Mouse (Mus musculus) heart, adult 11 months (tissue): ENCODE data around the gene BC003965.
A peak's percentile ranks its signal among the peaks of the same experiment; 100 is the strongest.

Experiments
- DNase-seq: peaks from one replicate; pipeline ENCODE4 v3.0.0; 2022

The BC003965 gene

DNA sequence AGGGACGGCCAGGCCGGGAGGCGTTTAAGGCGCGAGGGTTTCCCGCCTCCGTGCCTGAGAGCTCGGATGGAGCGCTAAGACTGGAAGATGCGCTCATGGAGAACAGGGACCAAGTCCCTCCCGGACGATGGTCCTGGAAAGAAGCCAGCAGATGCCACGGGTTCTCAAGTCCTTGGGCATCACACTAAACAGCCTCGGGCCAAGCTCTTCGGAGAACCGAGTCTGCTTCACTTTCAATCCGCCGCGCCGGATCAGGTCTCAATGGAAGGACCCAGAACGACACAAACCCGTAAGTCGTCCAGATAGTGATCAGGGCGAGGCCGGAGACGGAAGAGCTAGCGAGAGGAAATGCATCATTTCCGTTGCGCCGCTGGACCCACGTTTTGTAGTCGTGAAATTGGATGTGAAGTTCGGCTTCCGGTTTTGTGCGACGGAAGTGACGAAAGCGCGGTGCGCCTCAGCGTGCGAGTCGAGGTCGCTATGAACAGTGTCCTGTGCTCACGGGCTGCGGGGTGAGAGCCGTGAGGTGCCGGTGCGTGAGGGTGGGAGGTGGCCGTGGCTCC is at the start of gene BC003965:
BC003965 (plus strand) TSS at position 426 of the 563 bp plus-strand sequence.
- peak; percentile 99 for DNase-seq

GRCm38 (mm10) chr17:25135622-25136021 is 48.7 kb upstream of the BC003965 start:
- DNase-seq, result no peak

GRCm38 (mm10) chr17:25138803-25139202 is 45.6 kb upstream of the BC003965 start:
- DNase-seq, result no peak

- DNase-seq, result no peak
Observed at GRCm38 (mm10) chr17:25139960-25140359, 44.4 kb upstream of the BC003965 start.

DNA sequence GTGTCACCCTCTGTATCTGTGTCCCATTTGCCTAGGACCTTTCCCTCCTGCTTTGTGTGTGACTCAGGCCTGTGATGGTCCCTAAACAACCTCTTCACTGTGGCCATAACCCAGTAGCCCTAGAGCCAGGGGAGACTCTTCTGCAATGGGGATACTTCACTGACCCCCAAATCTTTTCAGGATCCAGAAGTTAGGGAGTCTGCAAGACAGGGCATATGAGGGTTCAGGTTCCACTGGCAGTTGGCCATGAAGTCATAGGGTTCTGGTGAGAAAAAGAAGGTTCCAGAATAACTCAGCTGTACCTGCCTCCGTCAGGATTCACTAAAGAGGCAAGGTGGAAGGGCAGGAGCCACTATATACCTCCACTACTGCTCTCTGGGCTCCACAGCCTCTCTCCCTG is 22.2 kb upstream of the BC003965 start, which contains the start of gene Ccdc154:
Ccdc154 (plus strand) TSS at position 301 of the 400 bp plus-strand sequence.
- DNase-seq, result no peak

DNA sequence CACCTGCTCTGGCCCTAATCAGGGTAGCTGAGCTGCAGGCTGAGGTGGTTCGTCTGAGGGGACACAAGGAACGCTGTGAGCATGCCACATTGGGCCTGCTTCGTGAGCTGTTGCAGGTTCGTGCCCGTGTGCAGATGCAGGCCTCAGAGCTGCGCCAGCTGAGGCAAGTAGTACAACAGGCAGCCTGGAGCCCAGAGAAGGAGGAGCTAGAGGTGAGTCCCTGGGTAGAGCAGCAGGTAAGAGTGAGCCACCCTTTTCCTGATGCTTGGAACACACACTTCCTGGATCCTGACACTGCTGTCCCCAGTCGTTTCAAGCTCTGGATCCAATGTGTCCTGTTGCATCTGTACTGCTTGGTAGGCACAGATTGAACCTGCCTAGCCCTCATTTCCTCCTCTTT is 21.0 kb upstream of the BC003965 start:
- DNase-seq, result no peak

GRCm38 (mm10) chr17:25164770-25165169 is 19.6 kb upstream of the BC003965 start:
- DNase-seq, result no peak

GRCm38 (mm10) chr17:25165970-25166671 is 18.2 kb upstream of the BC003965 start:
- no peak for DNase-seq

GRCm38 (mm10) chr17:25169706-25170105 is 14.6 kb upstream of the BC003965 start:
- DNase-seq, result no peak

GRCm38 (mm10) chr17:25172558-25172957 is 11.8 kb upstream of the BC003965 start:
- no peak for DNase-seq

- DNase-seq, result no peak
Observed at GRCm38 (mm10) chr17:25175411-25175810, 8.9 kb upstream of the BC003965 start, which contains the start of gene Gm38655. Gene Gm38655 (minus strand): TSS chr17:25175471.

GRCm38 (mm10) chr17:25183232-25183631 is 1.1 kb upstream of the BC003965 start:
- no peak for DNase-seq

- no peak for DNase-seq
Observed at GRCm38 (mm10) chr17:25184961-25185360, 607 bp downstream of the BC003965 start.

DNA sequence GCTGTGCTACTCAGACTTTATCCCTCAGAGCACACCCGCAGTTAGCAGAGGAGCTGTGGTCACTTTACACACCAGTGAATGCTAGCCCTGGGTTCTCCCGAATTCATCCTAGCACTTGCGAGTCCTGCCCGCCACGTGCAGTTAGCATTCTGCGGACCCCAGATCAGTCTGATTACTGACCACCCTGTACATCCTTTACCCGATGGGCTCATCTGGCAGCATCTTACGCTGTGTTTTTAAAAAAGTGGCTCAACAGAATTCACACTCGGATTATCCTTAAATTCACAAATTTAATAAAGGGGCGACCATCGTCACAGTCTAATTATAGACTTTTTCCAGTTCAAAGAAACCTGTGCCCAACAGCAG is 3.4 kb downstream of the BC003965 start:
- DNase-seq, result no peak

DNA sequence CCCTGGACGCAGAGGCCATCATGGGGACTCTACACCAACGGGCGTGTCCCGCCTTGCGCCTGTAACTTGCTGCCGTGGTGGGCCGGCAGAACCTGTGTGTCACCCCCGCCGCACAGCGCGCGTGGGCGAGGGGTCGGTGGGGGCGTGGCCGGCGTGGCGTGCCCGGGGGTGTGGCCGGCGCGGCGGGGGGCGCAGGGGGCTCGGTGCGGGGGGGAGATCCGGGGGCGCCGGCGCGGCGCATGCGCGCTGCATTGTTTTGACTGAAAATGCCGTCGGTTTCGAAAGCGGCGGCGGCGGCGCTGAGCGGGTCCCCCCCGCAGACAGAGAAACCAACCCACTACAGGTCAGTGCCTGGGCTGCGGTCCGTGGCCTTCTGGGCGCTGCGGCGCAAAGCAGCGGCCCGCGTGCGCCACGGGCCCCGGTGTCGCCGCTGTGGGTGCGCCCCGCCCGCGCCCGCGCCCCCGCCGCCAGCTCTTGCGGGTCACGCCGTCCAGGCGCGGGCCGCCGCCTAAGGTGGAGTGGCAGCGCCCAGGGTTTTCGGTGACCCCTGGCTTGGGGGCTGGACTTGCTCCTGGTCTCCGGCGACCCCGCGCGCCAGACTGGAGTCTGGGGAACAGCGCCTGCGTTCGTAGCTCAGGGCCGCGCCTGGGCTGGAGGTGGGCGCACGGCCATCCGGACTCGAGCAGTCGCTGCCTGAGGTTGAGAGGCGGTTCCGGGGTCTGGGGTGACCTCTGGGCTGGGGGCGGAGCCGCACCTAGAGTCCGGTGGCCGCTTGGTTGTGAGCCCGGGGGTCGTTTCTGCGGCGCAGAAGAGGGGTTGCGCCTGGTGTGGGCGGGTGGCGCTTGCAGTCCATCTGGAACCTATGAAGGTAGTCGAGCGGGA is 4.0 kb downstream of the BC003965 start, which contains the start of gene Unkl:
Unkl (plus strand) TSS at position 248 of the 882 bp plus-strand sequence.
- DNase-seq, result peak; percentile 98

- peak; percentile 91 for DNase-seq
Observed at GRCm38 (mm10) chr17:25189091-25189490, 4.7 kb downstream of the BC003965 start.

DNA sequence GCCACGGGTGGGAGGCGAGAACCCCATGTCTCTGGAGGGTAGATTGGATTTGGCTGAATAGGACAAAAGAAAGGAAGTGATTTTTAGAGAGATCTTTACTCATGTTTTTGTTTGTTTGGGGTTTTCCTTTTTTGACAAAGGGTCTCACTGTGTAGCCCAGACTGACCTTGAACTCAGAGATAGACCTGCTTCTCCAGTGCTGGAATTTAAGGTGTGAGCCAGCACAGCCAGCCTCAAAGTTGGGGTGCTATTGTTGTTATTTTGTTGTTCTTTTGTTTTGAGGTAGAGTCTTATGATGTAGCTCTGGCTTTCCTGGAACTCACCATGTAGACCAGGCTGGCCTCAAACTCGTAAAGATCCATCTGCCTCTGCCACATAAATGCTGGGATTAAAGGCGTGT is 18.0 kb downstream of the BC003965 start:
- no peak for DNase-seq

- no peak for DNase-seq
Observed at GRCm38 (mm10) chr17:25210006-25210405, 25.7 kb downstream of the BC003965 start.

DNA sequence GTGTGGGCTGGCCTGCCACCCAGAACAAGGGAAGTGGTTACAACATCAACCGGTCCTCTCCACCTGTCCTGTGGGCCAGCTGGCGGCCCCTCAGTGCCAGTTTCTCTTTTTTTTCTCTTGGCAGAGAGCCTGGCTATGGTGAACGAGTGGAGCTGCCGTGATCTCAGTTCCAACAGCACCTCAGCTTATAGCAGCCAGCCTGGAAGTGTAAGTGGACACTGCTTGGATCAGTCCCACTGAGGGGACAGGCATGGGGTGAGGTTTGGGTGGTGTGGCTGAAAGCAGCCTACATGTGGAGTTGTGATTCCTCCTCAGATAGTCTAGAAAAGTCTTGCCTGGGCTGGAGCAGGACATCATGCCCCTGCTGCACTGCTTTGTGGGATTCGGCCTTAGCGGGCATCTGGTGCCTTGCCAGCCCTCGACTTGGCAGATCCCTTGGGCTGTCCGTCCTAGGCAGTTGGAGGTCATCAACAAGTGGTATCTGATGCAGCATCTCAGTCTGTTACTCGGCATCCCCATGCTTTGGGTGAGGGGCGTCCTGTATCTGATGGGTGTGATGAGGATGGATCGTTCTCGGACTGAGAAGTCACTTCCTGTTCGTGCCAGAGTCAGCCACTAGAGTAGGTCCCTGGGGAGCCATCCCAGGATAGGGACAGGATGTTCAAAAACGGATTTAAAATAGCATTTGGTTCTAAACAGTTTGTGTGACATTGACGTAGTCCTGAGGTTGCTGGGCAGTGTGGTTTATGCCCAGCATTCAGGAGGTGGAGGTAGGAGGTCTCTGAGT is 26.5 kb downstream of the BC003965 start:
- peak; percentile 96 for DNase-seq

DNA sequence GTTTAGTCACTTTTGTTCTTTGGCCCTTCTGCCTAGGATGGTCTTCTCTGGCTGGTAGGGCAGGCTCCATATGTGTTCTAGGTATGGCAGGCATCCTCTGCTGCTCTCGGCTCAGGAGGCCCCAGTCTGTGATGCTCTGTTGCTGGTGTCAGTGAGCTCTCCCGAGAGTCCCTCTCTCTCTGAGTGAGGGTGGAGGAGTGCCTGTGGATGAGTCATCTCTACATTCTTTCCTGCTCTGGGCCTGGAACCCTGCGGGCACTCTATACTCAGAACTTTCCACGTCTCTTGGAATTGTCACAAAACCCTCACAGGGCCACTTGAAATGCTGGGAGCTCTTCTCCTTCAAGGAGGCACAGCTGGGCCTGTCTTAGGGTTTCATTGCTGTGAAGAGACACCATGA is 27.4 kb downstream of the BC003965 start:
- DNase-seq, result peak; percentile 86

DNA sequence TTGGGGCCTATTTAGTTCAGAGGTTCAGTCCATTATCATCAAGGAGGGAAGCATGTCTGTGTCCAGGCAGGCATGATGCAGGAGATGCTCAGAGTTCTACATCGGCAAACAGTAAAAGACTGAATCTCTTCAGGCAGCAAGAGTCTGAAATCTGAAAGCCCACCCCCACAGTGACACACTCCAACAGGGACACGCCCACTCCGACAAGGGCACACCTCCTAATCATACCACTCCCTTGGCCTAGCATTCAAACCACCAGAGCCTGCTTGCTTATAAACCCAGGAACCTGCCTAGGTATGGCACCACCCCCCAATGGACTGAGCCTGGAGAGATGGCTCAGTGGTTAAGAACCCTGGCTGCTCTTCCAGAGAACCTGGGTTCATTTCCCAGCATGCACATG is 31.1 kb downstream of the BC003965 start:
- no peak for DNase-seq

- peak; percentile 87 for DNase-seq
Observed at GRCm38 (mm10) chr17:25218967-25219366, 34.6 kb downstream of the BC003965 start.
